ENCODE assay signal across 18 mouse cellular contexts in the genomic region with DNA sequence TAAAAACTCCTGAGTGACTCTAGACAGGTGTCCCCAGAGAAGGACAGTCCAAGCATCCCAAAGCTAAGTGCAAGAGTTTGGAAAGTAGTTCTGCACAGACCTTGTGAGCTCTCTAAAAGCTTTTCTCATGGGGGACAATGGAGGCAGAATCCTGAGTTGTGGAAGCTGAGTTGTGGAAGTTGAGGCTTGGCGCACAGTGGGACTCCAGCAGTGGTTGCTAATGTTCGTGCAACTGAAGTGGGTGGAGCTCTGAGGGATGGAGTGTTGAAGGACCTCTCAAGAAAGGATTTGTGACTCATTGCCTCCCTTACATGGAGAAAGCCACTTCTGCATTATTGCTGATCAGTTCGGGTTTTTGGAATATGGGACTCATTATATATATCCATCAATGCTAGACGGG. TPM values are rescaled to one million over a fixed set of nuclear protein-coding genes. Genes with fewer than 3 reads are reported as not detected.
DNase-seq lines count a peak whose midpoint lies in the region; ATAC-seq and TF ChIP-seq lines count a peak whose summit lies in the region.
"Had no signal": no experiment of that assay in that cellular context is flagged by ENCODE, and none has a peak within 500 bp of the region (broad histone marks: within the 10 kb centered on the region; RNA-seq: fewer than 3 reads in every experiment).

No protein-coding gene starts in this region.

- H3K4me1 ChIP-seq in embryonic facial prominence, embryonic 12.5 days: peaks cover 19% of the 10 kb centered on the region
- H3K4me1 ChIP-seq in embryonic facial prominence, embryonic 10.5 days: peaks cover 24% of the 10 kb centered on the region
- peaks cover 17% of the 10 kb centered on the region for H3K4me1 ChIP-seq in intestine, embryonic 15.5 days (replicated peaks)
- 0 out of 2 replicates have a peak, but pooled peaks cover 2% of the 10 kb centered on the region for H3K4me1 ChIP-seq in intestine, postnatal 0 days (replicated peaks; ENCODE audit: control insufficient read depth, insufficient read depth, low read length)
- no peaks in the 10 kb centered on the region for H3K4me1 ChIP-seq in embryonic fibroblast, embryonic 13.5 days (ENCODE audit: control insufficient read depth, insufficient read depth, low read length)
- H3K4me1 ChIP-seq in limb, embryonic 15.5 days: peaks cover 27% of the 10 kb centered on the region

- no peak for TF ChIP-seq CTCF in intestine, postnatal 0 days (IDR thresholded peaks at IDR 0.05; ENCODE audit: low read depth)
- TF ChIP-seq CTCF in embryonic fibroblast, embryonic 13.5 days (IDR thresholded peaks at IDR 0.05; ENCODE audit: borderline replicate concordance, insufficient read depth, low read length): no peak

- H3K27me3 ChIP-seq in embryonic facial prominence, embryonic 12.5 days: peaks cover 22% of the 10 kb centered on the region
- H3K27me3 ChIP-seq in embryonic facial prominence, embryonic 10.5 days (replicated peaks; ENCODE audit: low read depth, poor library complexity, severe bottlenecking): peaks cover 81% of the 10 kb centered on the region
- peaks cover 38% of the 10 kb centered on the region for H3K27me3 ChIP-seq in intestine, embryonic 15.5 days (replicated peaks)
- H3K27me3 ChIP-seq in intestine, postnatal 0 days (replicated peaks; ENCODE audit: control insufficient read depth, insufficient read depth, low read length): peaks cover 33% of the 10 kb centered on the region
- peaks cover 33% of the 10 kb centered on the region for H3K27me3 ChIP-seq in limb, embryonic 15.5 days

- DNase-seq in embryonic facial prominence, embryonic 10.5 days (ENCODE audit: low spot score): no peak
- no peak for DNase-seq in yolk sac, embryonic 10.5 days (ENCODE audit: low spot score)
- DNase-seq: adrenal gland, postnatal 10 days; cerebellum, adult 2 months; cerebellum, postnatal 25 days; gastrocnemius, postnatal 25 days; kidney, adult 8-10 months; kidney, postnatal 14 days; liver; retina, postnatal 1 day; right cerebral cortex, postnatal 25 days; thymus, postnatal 25 days had no signal

- H3K27ac ChIP-seq in embryonic facial prominence, embryonic 12.5 days: no peak overlapping the region
- no peak overlapping the region for H3K27ac ChIP-seq in embryonic facial prominence, embryonic 10.5 days (replicated peaks)
- H3K27ac ChIP-seq in intestine, embryonic 15.5 days: no peak overlapping the region
- H3K27ac ChIP-seq in intestine, postnatal 0 days (ENCODE audit: low read depth, low read length): no peak overlapping the region
- H3K27ac ChIP-seq in embryonic fibroblast, embryonic 13.5 days (ENCODE audit: insufficient read depth, low read length): peak overlapping the region; percentile 28; the same call in 1 of the 2 replicates
- H3K27ac ChIP-seq in limb, embryonic 15.5 days: no peak overlapping the region
- H3K27ac ChIP-seq: macrophage had no signal

- peak overlapping the region; percentile 61; the same call in 1 of the 2 replicates for H3K4me2 ChIP-seq in embryonic facial prominence, embryonic 12.5 days (replicated peaks)
- H3K4me2 ChIP-seq in intestine, embryonic 15.5 days (replicated peaks): peak overlapping the region; percentile 87; the same call in 1 of the 2 replicates
- no peak overlapping the region for H3K4me2 ChIP-seq in intestine, postnatal 0 days (replicated peaks; ENCODE audit: low read depth)
- peak overlapping the region; percentile 89 for H3K4me2 ChIP-seq in limb, embryonic 15.5 days

- H3K4me3 ChIP-seq in embryonic facial prominence, embryonic 12.5 days: 0 out of 2 replicates have a peak overlapping the region, but pooled peaks have one; percentile 40
- H3K4me3 ChIP-seq in embryonic facial prominence, embryonic 10.5 days: no peak overlapping the region
- H3K4me3 ChIP-seq in intestine, embryonic 15.5 days (replicated peaks): no peak overlapping the region
- H3K4me3 ChIP-seq in intestine, postnatal 0 days (ENCODE audit: low read depth, low read length): no peak overlapping the region
- peak overlapping the region; percentile 72 for H3K4me3 ChIP-seq in embryonic fibroblast, embryonic 13.5 days (ENCODE audit: insufficient read depth, low read length)
- H3K4me3 ChIP-seq in limb, embryonic 15.5 days: peak overlapping the region; percentile 50

- TF ChIP-seq POLR2A in embryonic fibroblast, embryonic 13.5 days (IDR thresholded peaks at IDR 0.05; ENCODE audit: low read depth, low read length): peak; percentile 53

- H3K9me3 ChIP-seq in embryonic facial prominence, embryonic 12.5 days: no peaks in the 10 kb centered on the region
- no peaks in the 10 kb centered on the region for H3K9me3 ChIP-seq in embryonic facial prominence, embryonic 10.5 days
- H3K9me3 ChIP-seq in intestine, embryonic 15.5 days: no peaks in the 10 kb centered on the region
- no peaks in the 10 kb centered on the region for H3K9me3 ChIP-seq in intestine, postnatal 0 days (ENCODE audit: control insufficient read depth)
- no peaks in the 10 kb centered on the region for H3K9me3 ChIP-seq in limb, embryonic 15.5 days

- no peak for ATAC-seq in embryonic facial prominence, embryonic 12.5 days (ENCODE audit: insufficient number of reproducible peaks, insufficient read depth, low FRiP score, low TSS enrichment)
- no peak for ATAC-seq in intestine, embryonic 15.5 days
- ATAC-seq in intestine, postnatal 0 days: no peak
- no peak for ATAC-seq in limb, embryonic 15.5 days (ENCODE audit: insufficient number of reproducible peaks, low FRiP score, low TSS enrichment, low read depth)

- 0 out of 2 replicates have a peak overlapping the region, but pooled peaks have one; percentile 3 for H3K9ac ChIP-seq in embryonic facial prominence, embryonic 12.5 days
- H3K9ac ChIP-seq in intestine, embryonic 15.5 days: no peak overlapping the region
- no peak overlapping the region for H3K9ac ChIP-seq in intestine, postnatal 0 days (ENCODE audit: low read depth, low read length)
- H3K9ac ChIP-seq in limb, embryonic 15.5 days: no peak overlapping the region

- H3K36me3 ChIP-seq in embryonic facial prominence, embryonic 12.5 days: no peaks in the 10 kb centered on the region
- H3K36me3 ChIP-seq in embryonic facial prominence, embryonic 10.5 days (replicated peaks): no peaks in the 10 kb centered on the region
- H3K36me3 ChIP-seq in intestine, embryonic 15.5 days: no peaks in the 10 kb centered on the region
- no peaks in the 10 kb centered on the region for H3K36me3 ChIP-seq in intestine, postnatal 0 days (ENCODE audit: control insufficient read depth, insufficient read depth)
- no peaks in the 10 kb centered on the region for H3K36me3 ChIP-seq in limb, embryonic 15.5 days

- WGBS in embryonic facial prominence, embryonic 12.5 days: 53% methylated on average over 4 of the region's 4 CpGs
- WGBS in embryonic facial prominence, embryonic 10.5 days: 76% methylated on average over 4 of the region's 4 CpGs
- 70% methylated on average over 4 of the region's 4 CpGs for WGBS in intestine, embryonic 15.5 days
- WGBS in intestine, postnatal 0 days: 74% methylated on average over 4 of the region's 4 CpGs
- WGBS in limb, embryonic 15.5 days: 55% methylated on average over 4 of the region's 4 CpGs

RNA-seq across cellular contexts. Expression of a gene that starts 1.8 kb away (rescaled TPM):
- 3.9 and 4.3 TPM in 2 replicates for polyA plus RNA-seq in embryonic facial prominence, embryonic 12.5 days (2016; fragmentation: Nextera tagmentation; extraction: Ambion mirVana)
- 2.0 and 2.2 TPM in 2 replicates for polyA plus RNA-seq in embryonic facial prominence, embryonic 10.5 days (2016; fragmentation: Nextera tagmentation; extraction: Ambion mirVana)
- 3.0 and 3.2 TPM in 2 replicates for polyA plus RNA-seq in intestine, embryonic 15.5 days (2015; fragmentation: Nextera tagmentation; extraction: Ambion mirVana)
- 0.46 TPM in 2 replicates for polyA plus RNA-seq in intestine, postnatal 0 days (2015; fragmentation: Nextera tagmentation; extraction: Ambion mirVana)
- polyA plus RNA-seq in embryonic fibroblast, embryonic 13.5 days (2011; ENCODE audit: insufficient read length, low read depth, missing spikeins): 139 and 166 TPM in 2 replicates
- polyA plus RNA-seq in limb, embryonic 15.5 days (2015; fragmentation: Nextera tagmentation; extraction: Ambion mirVana): 11.2 and 12.2 TPM in 2 replicates
- polyA plus RNA-seq: macrophage had no signal

Comparison
In these comparisons a context has a peak if more than half of its experiments do, and no peak if none do; other contexts are left out.
1. H3K4me3 ChIP-seq: peak in embryonic facial prominence, embryonic 12.5 days (single experiment), embryonic fibroblast, embryonic 13.5 days (single experiment) and limb, embryonic 15.5 days (single experiment); none in embryonic facial prominence, embryonic 10.5 days (single experiment), intestine, embryonic 15.5 days (single experiment) and intestine, postnatal 0 days (single experiment).
2. RNA of a gene that starts 1.8 kb away (polyA plus RNA-seq): 139 to 166 TPM in embryonic fibroblast, embryonic 13.5 days; 11.2 to 12.2 TPM in limb, embryonic 15.5 days, 3.9 to 4.3 TPM in embryonic facial prominence, embryonic 12.5 days, 3.0 to 3.2 TPM in intestine, embryonic 15.5 days, 2.0 to 2.2 TPM in embryonic facial prominence, embryonic 10.5 days and 0.46 TPM in intestine, postnatal 0 days; every median in the first group is over 10 times any median in the second.